Mouse (Mus musculus) cerebellum, adult 2 months (tissue): ENCODE measurements around the gene Slc25a38. TPM values are rescaled to one million over a fixed set of nuclear protein-coding genes. Genes with fewer than 3 reads are reported as not detected.

ENCODE experiments used
- DNase-seq, 2 experiments: peaks; one replicate each; pipeline ENCODE4 v3.0.0; 2021
- H3K27ac ChIP-seq: fragments of 200-500 bp; 2 replicates; pipeline ENCODE4 v1.5.1; 2012; ENCODE audit warnings: low read length, control low read depth, inconsistent platforms; ENCODE audit not compliant: insufficient read depth
- H3K27me3 ChIP-seq: fragments of 200-500 bp; 2 replicates; pipeline ENCODE4 v1.6.1; 2012; ENCODE audit warnings: inconsistent platforms, mild to moderate bottlenecking, low read length, moderate library complexity; ENCODE audit not compliant: control insufficient read depth, insufficient read depth
- H3K4me1 ChIP-seq: fragments of 200-500 bp; 2 replicates; pipeline ENCODE4 v1.6.1; 2011; ENCODE audit warnings: low read length; ENCODE audit not compliant: control insufficient read depth, insufficient read depth
- H3K4me3 ChIP-seq: fragments of 200-500 bp; replicated peaks from 2 replicates; pipeline ENCODE3; 2011; ENCODE audit warnings: mild to moderate bottlenecking, low read depth, low read length, control low read depth; ENCODE audit not compliant: insufficient read depth
- CTCF ChIP-seq: fragments of 200-500 bp; IDR thresholded peaks from 2 replicates; pipeline ENCODE4 v1.5.1; 2011; ENCODE audit warnings: low read depth, mild to moderate bottlenecking, control low read depth, low read length, moderate library complexity, borderline replicate concordance; ENCODE audit not compliant: insufficient read depth
- POLR2A ChIP-seq: fragments of 200-500 bp; IDR thresholded peaks from 2 replicates; pipeline ENCODE4 v1.6.1; 2011; ENCODE audit warnings: low read length, control low read depth, borderline replicate concordance; ENCODE audit not compliant: insufficient read depth
- WGBS: fragments of 180-500 bp; shearing (Covaris S2); methylation state at CpG from one replicate; pipeline ENCODE4 v1.1.7; 2018; 5-methylcytosine and 5-hydroxymethylcytosine counted together
- polyA plus RNA-seq: library from polyadenylated mRNA; depleted of rRNA; stranded (reverse); fragments of >200 nt; gene quantifications from 2 replicates; pipeline ENCODE4 v1.2.3, GENCODE M21; 2012

Gene Slc25a38
- polyA plus RNA-seq, 1 experiment, result 30.5 TPM

- Histone ChIP-seq H3K4me3 (no peak overlapping the region), H3K27me3 (no peaks in the 10 kb centered on the region), H3K4me1 (no peaks in the 10 kb centered on the region; the same call in 1 of the 2 replicates), H3K27ac (no peak overlapping the region)
- no peak for TF ChIP-seq CTCF
- TF ChIP-seq POLR2A, result no peak
- WGBS, result 83% methylated on average over 13 of the region's 13 CpGs
- no peak for DNase-seq
These were observed 24.5 kb downstream of the Slc25a38 start for GRCm38 (mm10) chr9:120134529-120135160.

- H3K27ac ChIP-seq, result no peak overlapping the region
- DNase-seq, result no peak
- no peaks in the 10 kb centered on the region for H3K27me3 ChIP-seq
- no peaks in the 10 kb centered on the region for H3K4me1 ChIP-seq
- H3K4me3 ChIP-seq, result no peak overlapping the region
- TF ChIP-seq CTCF (no peak), POLR2A (no peak)
- WGBS, result 80% methylated on average over 11 of the region's 11 CpGs
These were observed 25.3 kb downstream of the Slc25a38 start for GRCm38 (mm10) chr9:120135454-120135853.

- H3K27me3 ChIP-seq, result no peaks in the 10 kb centered on the region
- 6% methylated on average over 4 of the region's 4 CpGs for WGBS
- H3K4me3 ChIP-seq, result no peak overlapping the region
- DNase-seq, result peak; percentile 60 to 72
- no peaks in the 10 kb centered on the region for H3K4me1 ChIP-seq
- no peak overlapping the region for H3K27ac ChIP-seq
- no peak for TF ChIP-seq POLR2A
- TF ChIP-seq CTCF, result peak; percentile 86
These were observed 30.5 kb downstream of the Slc25a38 start for GRCm38 (mm10) chr9:120140652-120141051.

- no peak for TF ChIP-seq CTCF
- TF ChIP-seq POLR2A, result no peak
- WGBS, result 73% methylated on average over 13 of the region's 13 CpGs
- Histone ChIP-seq H3K27ac (peak overlapping the region; percentile 52; the same call in 1 of the 2 replicates), H3K27me3 (no peaks in the 10 kb centered on the region), H3K4me3 (no peak overlapping the region), H3K4me1 (no peaks in the 10 kb centered on the region)
- peak in 1 of 2 experiments; percentile 29 for DNase-seq
These were observed 34.3 kb downstream of the Slc25a38 start for GRCm38 (mm10) chr9:120144474-120144873.

DNA sequence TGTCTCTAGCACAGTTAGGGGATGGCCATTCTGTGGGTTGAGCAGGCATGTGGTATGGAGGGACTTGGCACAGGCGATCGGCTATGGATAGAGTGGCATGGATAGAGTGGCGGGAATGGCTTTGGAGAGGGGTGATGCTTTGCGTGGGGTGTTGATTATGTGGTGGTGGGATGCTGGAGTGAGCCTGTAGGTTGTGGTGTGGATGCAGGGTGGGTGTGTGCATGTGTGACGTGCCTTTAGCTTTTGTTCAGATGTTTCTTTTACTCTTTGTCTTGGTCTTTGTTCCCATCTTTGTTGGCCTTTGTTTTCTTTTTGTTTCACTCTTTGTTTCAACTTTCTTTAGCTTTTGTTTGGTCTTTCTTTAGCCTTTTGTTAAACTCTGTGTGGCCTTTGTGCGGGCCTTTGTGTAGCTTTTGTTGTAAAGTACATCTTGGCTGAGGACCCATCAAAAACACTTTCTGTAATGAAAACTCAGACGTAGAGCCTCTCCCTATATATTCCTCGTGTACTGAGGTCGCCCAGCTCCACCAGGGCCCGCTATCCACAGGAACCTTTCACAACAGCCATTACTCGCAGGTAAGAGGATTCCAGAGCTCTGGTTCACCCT, 39.2 kb downstream of the Slc25a38 start, which contains the start of gene Mobp:
TSS of gene Mobp (plus strand) at position 486 of the 607 bp plus-strand sequence.
- Histone ChIP-seq H3K4me1 (no peaks in the 10 kb centered on the region), H3K27ac (peak within 1 kb of the TSS; percentile 19; the same call in 1 of the 2 replicates), H3K27me3 (no peaks in the 10 kb centered on the region), H3K4me3 (peak within 1 kb of the TSS; percentile 39)
- no peak for DNase-seq
- 39% methylated on average over 11 of the region's 11 CpGs for WGBS
- no peak for TF ChIP-seq POLR2A
- TF ChIP-seq CTCF, result no peak

GRCm38 (mm10) chr9:120151152-120151551, 41.0 kb downstream of the Slc25a38 start:
- WGBS, result 78% methylated on average over 5 of the region's 5 CpGs
- H3K4me1 ChIP-seq, result no peaks in the 10 kb centered on the region

GRCm38 (mm10) chr9:120151906-120152399, 41.8 kb downstream of the Slc25a38 start:
- TF ChIP-seq POLR2A (no peak), CTCF (no peak)
- H3K4me1 ChIP-seq, result no peaks in the 10 kb centered on the region
- WGBS, result 72% methylated on average over 12 of the region's 12 CpGs
- H3K27me3 ChIP-seq, result no peaks in the 10 kb centered on the region
- DNase-seq, result no peak
- peak overlapping the region; percentile 26 for H3K4me3 ChIP-seq
- H3K27ac ChIP-seq, result no peak overlapping the region

More at GRCm38 (mm10) chr9:120151152-120151551, 41.0 kb downstream of the Slc25a38 start:
- TF ChIP-seq POLR2A (no peak), CTCF (no peak)
- peak overlapping the region; percentile 5 for H3K4me3 ChIP-seq
- no peak overlapping the region for H3K27ac ChIP-seq
- DNase-seq, result no peak
- H3K27me3 ChIP-seq, result no peaks in the 10 kb centered on the region
